Mouse (Mus musculus) bone marrow macrophage, adult 2 months (primary cell): ENCODE results near the gene Smad9.

ENCODE experiments used
- CTCF ChIP-seq: IDR thresholded peaks from 2 replicates; pipeline ENCODE4 v1.5.1; 2012; ENCODE audit warnings: low read depth, mild to moderate bottlenecking, low read length, moderate library complexity
- POLR2A ChIP-seq: IDR thresholded peaks from 2 replicates; pipeline ENCODE4 v1.6.1; 2012; ENCODE audit warnings: mild to moderate bottlenecking, low read depth, low read length, borderline replicate concordance

DNA sequence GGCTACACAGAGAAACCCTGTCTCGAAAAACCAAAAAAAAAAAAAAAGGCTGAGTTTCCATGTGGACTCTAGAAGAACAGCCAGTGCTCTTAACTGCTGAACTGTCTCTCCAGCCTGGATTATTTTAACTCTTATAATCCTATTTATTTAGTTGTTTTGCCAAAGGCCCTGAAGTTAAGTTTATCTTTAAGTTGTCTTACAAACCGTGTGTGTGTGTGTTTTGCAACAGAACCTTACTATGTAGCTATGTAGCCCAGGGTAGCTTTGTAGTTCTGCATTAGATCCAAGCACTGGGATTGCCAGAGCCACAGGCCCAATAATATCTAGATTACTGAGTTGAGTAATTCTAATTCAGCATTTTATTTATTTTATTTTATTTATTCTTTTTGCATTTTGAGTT is 30.0 kb upstream of the Smad9 start:
- TF ChIP-seq POLR2A (no peak), CTCF (no peak)
